Mouse (Mus musculus): ENCODE results near the gene Tent5a.

Tent5a gene

GRCm38 (mm10) chr9:85316122-85316521, 11.0 kb downstream of the Tent5a start:
- DNase-seq (ENCODE audit: low spot score in 2 of 2), result no peak

- DNase-seq (ENCODE audit: low spot score in 2 of 2), result no peak
Measured at GRCm38 (mm10) chr9:85312473-85312872, 14.7 kb downstream of the Tent5a start, which contains the start of gene Gm11114. TSS of gene Gm11114 (plus strand) at chr9:85312773.

GRCm38 (mm10) chr9:85303378-85303777, 23.8 kb downstream of the Tent5a start:
- no peak for DNase-seq (ENCODE audit: low spot score in 2 of 2)

- DNase-seq (ENCODE audit: low spot score in 2 of 2), result no peak
Measured at GRCm38 (mm10) chr9:85302849-85303248, 24.3 kb downstream of the Tent5a start.

GRCm38 (mm10) chr9:85274114-85274513, 53.0 kb downstream of the Tent5a start:
- no peak for DNase-seq (ENCODE audit: low spot score in 2 of 2)
